Mouse (Mus musculus) heart, postnatal 0 days (tissue): ENCODE results near the gene Tut7. TPM values are rescaled to one million over a fixed set of nuclear protein-coding genes. Genes with fewer than 3 reads are reported as not detected.

Source experiments
- ATAC-seq: fragments of 200-750 bp; cut with Nextera tagmentation; 2 replicates; pipeline ENCODE4 v1.8.0; 2017; ENCODE audit warnings: low read depth, moderate number of reproducible peaks, moderate library complexity; ENCODE audit not compliant: insufficient read depth
- DNase-seq: peaks from one replicate; pipeline ENCODE4 v3.0.0-alpha.2; 2016; ENCODE audit warnings: low spot score
- H3K27ac ChIP-seq: fragments of 300-500 bp; sonication (generic); 2 replicates; pipeline ENCODE4 v1.5.1; 2014; ENCODE audit warnings: low read depth, mild to moderate bottlenecking
- H3K27me3 ChIP-seq: fragments of 300-500 bp; sonication (generic); 2 replicates; pipeline ENCODE4 v1.6.1; 2014; ENCODE audit warnings: low read length, mixed read lengths; ENCODE audit not compliant: control insufficient read depth, insufficient read depth
- H3K36me3 ChIP-seq: fragments of 300-500 bp; sonication (generic); replicated peaks from 2 replicates; pipeline ENCODE4 v1.6.1; 2014; ENCODE audit warnings: low read length, mixed read lengths; ENCODE audit not compliant: control insufficient read depth, insufficient read depth
- H3K4me1 ChIP-seq: fragments of 300-500 bp; sonication (generic); 2 replicates; pipeline ENCODE4 v1.6.1; 2014; ENCODE audit warnings: antibody characterized with exemption; ENCODE audit not compliant: control insufficient read depth, insufficient read depth
- H3K4me2 ChIP-seq: fragments of 300-500 bp; sonication (generic); 2 replicates; pipeline ENCODE4 v1.6.1; 2014; ENCODE audit warnings: low read depth, mild to moderate bottlenecking, low read length, moderate library complexity
- H3K4me3 ChIP-seq: fragments of 300-500 bp; sonication (generic); 2 replicates; pipeline ENCODE4 v1.5.1; 2014; ENCODE audit warnings: low read depth, low read length
- H3K9ac ChIP-seq: fragments of 300-500 bp; sonication (generic); replicated peaks from 2 replicates; pipeline ENCODE4 v1.6.1; 2014; ENCODE audit warnings: low read depth, low read length, mixed read lengths
- H3K9me3 ChIP-seq: fragments of 300-500 bp; sonication (generic); replicated peaks from 2 replicates; pipeline ENCODE4 v1.6.1; 2016; ENCODE audit warnings: low read length; ENCODE audit not compliant: control insufficient read depth
- CTCF ChIP-seq: IDR thresholded peaks from 2 replicates; pipeline ENCODE4 v1.5.1; 2016; ENCODE audit warnings: antibody characterized with exemption, control low read depth, low read depth
- EP300 ChIP-seq: IDR thresholded peaks from 2 replicates; pipeline ENCODE4 v1.6.1; 2016; ENCODE audit warnings: antibody characterized with exemption, low read depth
- WGBS: fragments of 180-500 bp; shearing (Covaris S2); extraction: QIAGEN DNeasy Blood & Tissue Kit; methylation state at CpG from one replicate; pipeline ENCODE4 v1.1.7; 2014; 5-methylcytosine and 5-hydroxymethylcytosine counted together
- polyA plus RNA-seq: library from polyadenylated mRNA; unstranded; fragments of >200 nt; fragmentation: Nextera tagmentation; extraction: Ambion mirVana; gene quantifications from 2 replicates; pipeline ENCODE4 v1.2.1, GENCODE M21; 2015
- total RNA-seq: library from RNA; depleted of rRNA; stranded (reverse); fragments of >200 nt; gene quantifications from 2 replicates; pipeline ENCODE4 v1.2.3, GENCODE M21; 2014; ENCODE audit warnings: low replicate concordance

Gene Tut7
- total and polyA plus RNA-seq, 2 experiments from 2014 or later: 19.3 to 26.3 TPM

DNA sequence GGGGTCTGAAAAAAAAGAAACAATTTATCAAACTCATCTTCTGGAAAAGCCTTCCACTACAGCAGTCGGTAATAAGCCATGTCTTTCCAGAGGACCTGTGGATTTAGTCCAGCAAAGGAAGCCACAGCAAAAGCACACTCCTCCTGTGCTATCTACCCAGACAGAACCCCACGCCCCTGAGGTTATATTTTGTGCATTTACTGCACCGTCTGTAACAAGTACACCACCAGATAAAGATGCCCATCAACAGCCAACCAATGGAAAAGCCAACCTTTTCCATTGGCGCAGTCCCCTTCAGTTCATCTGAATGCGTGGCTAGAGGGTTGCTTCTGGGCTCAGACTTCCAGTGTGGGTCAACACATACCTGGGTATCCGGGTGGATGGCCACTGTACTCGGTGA lies 60.2 kb downstream of the Tut7 start:
- Histone ChIP-seq H3K27me3 (no peaks in the 10 kb centered on the region), H3K4me1 (peaks cover 31% of the 10 kb centered on the region), H3K27ac (no peak overlapping the region), H3K36me3 (peaks cover 60% of the 10 kb centered on the region), H3K9me3 (no peaks in the 10 kb centered on the region), H3K4me3 (no peak overlapping the region), H3K9ac (no peak overlapping the region), H3K4me2 (no peak overlapping the region)
- DNase-seq (no peak), ATAC-seq (no peak)
- 78% methylated on average over 7 of the region's 7 CpGs for WGBS
- TF ChIP-seq EP300: no peak
- no peak for TF ChIP-seq CTCF

DNA sequence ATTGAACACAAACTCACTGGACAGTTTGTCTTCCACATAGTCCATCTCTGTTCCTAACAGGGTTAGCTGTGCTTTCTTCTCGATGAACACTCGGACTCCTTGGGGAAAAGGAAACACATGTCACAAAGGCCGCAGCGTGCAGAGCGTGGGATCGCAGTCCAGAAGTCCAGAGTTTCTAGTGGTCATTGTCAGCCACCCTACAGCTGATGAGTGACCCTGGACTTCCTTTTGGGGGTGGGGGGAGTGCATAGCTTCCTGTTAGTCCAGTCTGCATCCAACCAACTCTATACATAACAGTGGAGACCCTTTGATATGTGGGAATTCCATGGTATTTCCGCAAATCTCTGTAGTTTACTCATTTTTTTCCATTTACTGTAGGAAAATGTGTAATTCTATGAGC lies 66.0 kb downstream of the Tut7 start:
- Histone ChIP-seq H3K9ac (no peak overlapping the region), H3K4me3 (no peak overlapping the region), H3K4me2 (no peak overlapping the region), H3K4me1 (no peaks in the 10 kb centered on the region), H3K27ac (peak overlapping the region; percentile 61; the same call in 1 of the 2 replicates), H3K27me3 (no peaks in the 10 kb centered on the region), H3K9me3 (no peaks in the 10 kb centered on the region), H3K36me3 (peaks cover 60% of the 10 kb centered on the region)
- TF ChIP-seq CTCF: no peak
- no peak for TF ChIP-seq EP300
- WGBS: 66% methylated on average over 7 of the region's 7 CpGs
- DNase-seq: no peak
- no peak for ATAC-seq

DNA sequence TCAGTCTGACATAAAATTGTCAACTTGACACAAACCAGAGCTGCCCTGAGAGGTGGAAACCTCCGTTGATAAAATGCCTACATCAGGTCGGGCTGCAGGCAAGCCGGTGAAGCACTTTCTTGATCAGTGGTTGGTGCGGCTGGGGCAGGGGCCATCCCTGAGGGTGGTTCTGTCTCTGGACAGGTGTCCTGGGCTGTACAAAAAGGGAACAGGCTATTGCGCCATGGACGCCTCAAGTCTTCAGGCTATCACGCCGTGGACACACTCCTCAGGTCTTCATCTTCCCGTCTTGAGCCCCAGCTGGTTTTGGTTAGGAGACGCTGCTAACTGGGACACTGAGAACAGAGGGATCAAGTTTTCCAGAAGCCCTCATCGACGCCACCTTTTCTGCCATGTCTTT lies 72.6 kb downstream of the Tut7 start:
- TF ChIP-seq CTCF (no peak), EP300 (no peak)
- DNase-seq: no peak
- no peak overlapping the region for H3K9ac ChIP-seq
- H3K27me3 ChIP-seq: no peaks in the 10 kb centered on the region
- no peak overlapping the region for H3K4me2 ChIP-seq
- WGBS: 58% methylated on average over 12 of the region's 12 CpGs
- no peak overlapping the region for H3K4me3 ChIP-seq
- peaks cover 12% of the 10 kb centered on the region for H3K36me3 ChIP-seq
- no peak for ATAC-seq
- no peak overlapping the region for H3K27ac ChIP-seq
- H3K4me1 ChIP-seq: no peaks in the 10 kb centered on the region
- no peaks in the 10 kb centered on the region for H3K9me3 ChIP-seq

DNA sequence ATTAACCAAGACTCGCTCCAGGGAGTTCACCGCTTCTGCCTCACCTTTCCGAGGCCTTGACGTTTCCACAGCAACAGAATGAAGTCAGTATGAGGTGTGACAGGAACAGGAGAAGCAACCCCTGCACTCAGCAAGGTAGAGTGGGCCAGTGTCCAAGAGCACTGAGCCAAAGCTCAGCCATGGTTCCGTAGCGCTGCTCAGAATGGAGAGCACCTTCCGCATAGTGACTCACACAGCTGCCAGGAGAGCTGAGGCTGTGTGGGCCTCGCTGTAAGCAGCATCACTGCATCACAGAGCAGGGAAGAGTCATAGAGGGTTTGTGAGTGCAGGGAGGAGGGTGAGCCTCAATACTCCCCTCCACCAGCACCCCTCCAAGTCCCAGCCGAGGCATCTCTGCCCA lies 76.2 kb downstream of the Tut7 start, which contains the start of gene 1700014D04Rik:
1700014D04Rik (minus strand) TSS at position 42 of the 400 bp plus-strand sequence.
- TF ChIP-seq EP300 (no peak), CTCF (no peak)
- ATAC-seq: no peak
- 82% methylated on average over 9 of the region's 9 CpGs for WGBS
- Histone ChIP-seq H3K27ac (no peak within 1 kb of the TSS), H3K27me3 (no peaks in the 10 kb centered on the region), H3K9ac (no peak within 1 kb of the TSS), H3K4me3 (no peak within 1 kb of the TSS), H3K4me2 (no peak within 1 kb of the TSS), H3K36me3 (no peaks in the 10 kb centered on the region), H3K4me1 (no peaks in the 10 kb centered on the region), H3K9me3 (no peaks in the 10 kb centered on the region)
- no peak for DNase-seq

DNA sequence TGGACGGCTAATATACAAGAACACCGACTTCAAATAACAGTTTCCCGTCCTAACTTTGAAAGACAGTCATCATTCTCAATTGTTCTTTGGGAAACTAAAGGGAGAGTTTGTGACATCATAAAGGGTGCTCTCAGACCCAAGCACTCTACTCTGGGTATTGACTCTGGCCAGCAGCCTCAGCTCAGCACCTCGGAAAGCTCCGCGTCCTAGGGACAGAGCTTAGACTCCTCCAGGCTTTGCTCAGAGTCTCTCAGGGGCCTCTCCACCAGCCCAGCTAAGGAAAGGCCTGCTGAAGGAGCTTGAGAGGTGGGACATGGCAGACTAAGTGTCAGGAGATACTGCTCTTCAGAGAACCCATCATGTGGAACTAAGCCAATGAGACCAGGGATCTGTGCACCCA lies 76.8 kb downstream of the Tut7 start:
- TF ChIP-seq EP300 (no peak), CTCF (no peak)
- no peak for ATAC-seq
- Histone ChIP-seq H3K36me3 (no peaks in the 10 kb centered on the region), H3K9ac (no peak overlapping the region), H3K4me2 (no peak overlapping the region), H3K4me3 (no peak overlapping the region), H3K27ac (no peak overlapping the region), H3K27me3 (no peaks in the 10 kb centered on the region), H3K9me3 (no peaks in the 10 kb centered on the region), H3K4me1 (peaks cover 4% of the 10 kb centered on the region)
- DNase-seq: no peak
- 58% methylated on average over 6 of the region's 6 CpGs for WGBS

DNA sequence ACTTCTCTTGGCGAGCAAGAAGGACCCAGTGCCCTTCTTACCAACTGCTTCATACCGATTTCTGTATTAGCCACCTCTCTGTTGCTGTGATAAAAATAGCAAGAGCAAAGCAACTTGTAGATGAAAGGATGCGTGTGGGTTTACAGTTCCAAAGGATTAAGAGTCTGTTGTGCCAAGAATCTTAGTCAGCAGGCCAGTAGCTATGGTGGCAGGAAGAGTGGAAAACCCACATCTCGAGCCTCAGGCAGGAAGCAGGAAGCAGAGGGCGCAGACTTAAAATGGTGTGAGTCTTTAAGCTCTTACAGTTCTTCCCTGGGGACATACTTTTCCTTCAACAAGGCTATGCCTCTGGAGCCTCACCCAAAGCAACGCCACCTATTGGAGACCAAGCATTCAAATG lies 77.5 kb downstream of the Tut7 start:
- Histone ChIP-seq H3K4me2 (no peak overlapping the region), H3K9me3 (no peaks in the 10 kb centered on the region), H3K36me3 (no peaks in the 10 kb centered on the region), H3K4me1 (peaks cover 7% of the 10 kb centered on the region), H3K9ac (no peak overlapping the region), H3K27ac (no peak overlapping the region), H3K4me3 (no peak overlapping the region), H3K27me3 (no peaks in the 10 kb centered on the region)
- ATAC-seq: no peak
- WGBS: 61% methylated on average over 6 of the region's 6 CpGs
- TF ChIP-seq CTCF (no peak), EP300 (no peak)
- DNase-seq: no peak
